Mouse (Mus musculus) myocyte (in vitro differentiated cells): ENCODE results near the gene Dock1. TPM values are rescaled to one million over a fixed set of nuclear protein-coding genes. Genes with fewer than 3 reads are reported as not detected.

Experiments used
- H3K27me3 ChIP-seq: one replicate; pipeline ENCODE4 v1.6.1; 2011; ENCODE audit not compliant: control insufficient read depth, insufficient read depth, insufficient read length
- H3K36me3 ChIP-seq: one replicate; pipeline ENCODE4 v1.6.1; 2011; ENCODE audit not compliant: control insufficient read depth, insufficient read depth
- H3K4me2 ChIP-seq: one replicate; pipeline ENCODE4 v1.6.1; 2011; ENCODE audit warnings: low read depth, control low read depth
- H3K4me3 ChIP-seq: one replicate; pipeline ENCODE4 v1.5.1; 2011; ENCODE audit warnings: mild to moderate bottlenecking, control low read depth, moderate library complexity
- H3K79me2 ChIP-seq: one replicate; pipeline ENCODE4 v1.6.1; 2011; ENCODE audit not compliant: control insufficient read depth, insufficient read depth
- H3ac ChIP-seq: one replicate; pipeline ENCODE4 v1.6.1; 2011; ENCODE audit not compliant: control insufficient read depth, insufficient read length
- CEBPB ChIP-seq: IDR thresholded peaks from 2 replicates; pipeline ENCODE4 v1.6.1; 2011; ENCODE audit warnings: mild to moderate bottlenecking, moderate library complexity; ENCODE audit not compliant: poor library complexity, insufficient read depth, severe bottlenecking
- E2F4 ChIP-seq: IDR thresholded peaks from one replicate; pipeline ENCODE4 v1.6.1; 2011; ENCODE audit warnings: mild to moderate bottlenecking, control low read depth, moderate library complexity; ENCODE audit not compliant: insufficient read depth
- MAX ChIP-seq: IDR thresholded peaks from one replicate; pipeline ENCODE4 v1.6.1; 2011; ENCODE audit warnings: low read depth, mild to moderate bottlenecking, control low read depth
- MYOD1 ChIP-seq, 3 experiments: IDR thresholded peaks; one replicate each; pipeline ENCODE4 v1.6.1; 2011; ENCODE audit warnings: control low read depth in 2 of 3, low read depth in 2 of 3, mild to moderate bottlenecking in 2 of 3, moderate library complexity in 1 of 3; ENCODE audit not compliant: insufficient read length in 2 of 3, control insufficient read depth in 1 of 3
- MYOG ChIP-seq, 3 experiments: IDR thresholded peaks; one replicate each; pipeline ENCODE4 v1.6.1; 2011; ENCODE audit warnings: control low read depth in 2 of 3, low read depth in 2 of 3, mild to moderate bottlenecking in 2 of 3; ENCODE audit not compliant: insufficient read length in 2 of 3, control insufficient read depth in 1 of 3, insufficient read depth in 1 of 3
- POLR2A ChIP-seq: IDR thresholded peaks from one replicate; pipeline ENCODE4 v1.6.1; 2011; ENCODE audit warnings: low read depth, mild to moderate bottlenecking, control low read depth, moderate library complexity; ENCODE audit not compliant: insufficient read length
- POLR2AphosphoS2 ChIP-seq: IDR thresholded peaks from one replicate; pipeline ENCODE4 v1.6.1; 2011; ENCODE audit warnings: low read depth, control low read depth; ENCODE audit not compliant: insufficient read length
- REST ChIP-seq: IDR thresholded peaks from one replicate; pipeline ENCODE4 v1.6.1; 2011; ENCODE audit warnings: mild to moderate bottlenecking, control low read depth, moderate library complexity; ENCODE audit not compliant: insufficient read depth, insufficient read length
- SRF ChIP-seq: IDR thresholded peaks from one replicate; pipeline ENCODE4 v1.6.1; 2011; ENCODE audit warnings: low read depth; ENCODE audit not compliant: control insufficient read depth, insufficient read length
- TCF12 ChIP-seq: IDR thresholded peaks from one replicate; pipeline ENCODE4 v1.6.1; 2011; ENCODE audit warnings: mild to moderate bottlenecking, control low read depth; ENCODE audit not compliant: poor library complexity, insufficient read depth, severe bottlenecking
- TCF3 ChIP-seq: IDR thresholded peaks from one replicate; pipeline ENCODE4 v1.6.1; 2011; ENCODE audit warnings: low read depth, control low read depth; ENCODE audit not compliant: insufficient read length
- USF1 ChIP-seq: IDR thresholded peaks from one replicate; pipeline ENCODE4 v1.6.1; 2011; ENCODE audit warnings: low read depth, mild to moderate bottlenecking, control low read depth, moderate library complexity
- polyA plus RNA-seq: library from polyadenylated mRNA; unstranded; fragments of >200 nt; fragmentation: generic; extraction: Trizol; gene quantifications from one replicate; pipeline ENCODE4 v1.2.1, GENCODE M21; 2012; ENCODE audit warnings: missing spikeins

Gene Dock1
- polyA plus RNA-seq, 1 experiment: 6.2 TPM

DNA sequence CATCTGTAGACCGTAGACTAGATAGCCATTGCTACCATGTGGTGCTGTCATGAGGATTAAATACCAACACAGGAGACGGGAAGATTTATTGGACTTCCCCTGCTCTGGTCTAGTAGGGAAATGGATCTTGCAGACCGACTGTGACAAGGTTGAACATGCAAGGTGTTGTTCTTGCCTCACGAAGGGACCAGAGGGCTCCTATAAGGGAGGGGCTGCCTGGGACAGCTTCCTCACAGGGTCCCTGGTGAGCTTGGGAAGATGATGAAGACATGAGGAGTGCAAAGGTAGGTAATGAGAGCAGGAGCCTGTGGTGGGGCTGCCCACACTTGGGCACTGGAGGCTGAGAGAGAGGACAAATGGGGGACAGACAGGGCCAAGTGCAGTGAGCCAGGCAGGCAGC, 25.0 kb downstream of the Dock1 start:
- H3K36me3 ChIP-seq: no peaks in the 10 kb centered on the region
- no peak overlapping the region for H3K4me3 ChIP-seq
- no peak for TF ChIP-seq CEBPB
- TF ChIP-seq USF1: no peak
- no peak for TF ChIP-seq E2F4
- TF ChIP-seq MAX: no peak
- no peak for TF ChIP-seq TCF12
- TF ChIP-seq POLR2A: no peak
- no peak for TF ChIP-seq REST
- TF ChIP-seq SRF: no peak
- no peak for TF ChIP-seq MYOD1 (IDR thresholded peaks at IDR 0.05; ENCODE audit: control insufficient read depth in 1 of 3, insufficient read length in 2 of 3, low read depth in 2 of 3)
- no peak for TF ChIP-seq TCF3
- TF ChIP-seq MYOG (IDR thresholded peaks at IDR 0.05; ENCODE audit: control insufficient read depth in 1 of 3, insufficient read depth in 1 of 3, insufficient read length in 2 of 3, low read depth in 2 of 3): no peak
- H3K79me2 ChIP-seq: peaks cover 48% of the 10 kb centered on the region
- no peak overlapping the region for H3K4me2 ChIP-seq
- H3ac ChIP-seq: no peak overlapping the region
- H3K27me3 ChIP-seq: no peaks in the 10 kb centered on the region

DNA sequence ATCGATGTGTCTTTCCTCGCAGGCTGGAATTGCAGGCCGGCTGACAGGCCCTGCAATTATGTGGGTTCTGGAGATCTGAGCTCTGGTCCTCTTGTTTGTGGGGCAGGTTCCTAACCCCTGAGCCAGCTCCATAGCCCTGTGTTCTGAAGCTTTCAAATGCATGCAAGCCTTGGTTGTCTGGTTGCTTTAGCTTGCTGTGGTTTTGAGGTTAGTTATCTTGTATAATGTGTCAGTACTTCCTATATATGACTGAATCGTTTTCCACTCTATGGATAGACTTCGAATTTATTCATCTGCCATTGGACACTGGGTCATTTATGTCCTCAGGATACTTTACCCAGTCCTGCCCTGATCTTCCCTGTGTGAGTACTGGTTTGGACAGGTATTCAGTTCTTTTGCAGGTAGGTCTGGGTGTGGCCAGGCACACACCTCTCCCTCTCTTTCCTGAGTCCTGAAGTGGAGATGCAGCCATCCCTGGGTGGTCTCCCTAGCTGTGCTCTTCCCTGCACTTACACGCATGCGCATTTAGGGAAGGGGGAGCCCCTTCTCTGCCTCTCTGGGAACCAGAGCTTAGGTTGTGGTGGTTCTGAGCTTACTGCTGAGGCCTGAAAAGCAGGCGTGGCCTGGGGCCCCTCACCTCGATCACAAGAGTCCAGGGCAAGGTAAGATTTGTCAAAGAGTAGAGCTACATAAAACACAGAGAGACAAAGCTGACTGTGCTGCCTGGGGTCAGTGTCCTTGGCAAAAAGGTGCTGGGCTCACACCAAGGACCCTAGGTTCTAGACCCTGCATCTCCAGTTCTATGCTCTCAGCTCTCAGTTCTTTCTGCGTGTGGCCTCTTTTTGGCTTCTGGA, 25.9 kb downstream of the Dock1 start:
- no peak overlapping the region for H3ac ChIP-seq
- no peaks in the 10 kb centered on the region for H3K27me3 ChIP-seq
- H3K4me2 ChIP-seq: no peak overlapping the region
- no peaks in the 10 kb centered on the region for H3K36me3 ChIP-seq
- no peak overlapping the region for H3K4me3 ChIP-seq
- peaks cover 40% of the 10 kb centered on the region for H3K79me2 ChIP-seq
- TF ChIP-seq MYOD1 (IDR thresholded peaks at IDR 0.05; ENCODE audit: control insufficient read depth in 1 of 3, insufficient read length in 2 of 3, low read depth in 2 of 3): no peak
- no peak for TF ChIP-seq POLR2AphosphoS2
- TF ChIP-seq POLR2A: no peak
- TF ChIP-seq SRF: no peak
- no peak for TF ChIP-seq REST
- TF ChIP-seq CEBPB: no peak
- no peak for TF ChIP-seq MYOG (IDR thresholded peaks at IDR 0.05; ENCODE audit: control insufficient read depth in 1 of 3, insufficient read depth in 1 of 3, insufficient read length in 2 of 3, low read depth in 2 of 3)
- no peak for TF ChIP-seq E2F4
- no peak for TF ChIP-seq TCF3
- TF ChIP-seq USF1: no peak
- no peak for TF ChIP-seq TCF12
- TF ChIP-seq MAX: no peak

DNA sequence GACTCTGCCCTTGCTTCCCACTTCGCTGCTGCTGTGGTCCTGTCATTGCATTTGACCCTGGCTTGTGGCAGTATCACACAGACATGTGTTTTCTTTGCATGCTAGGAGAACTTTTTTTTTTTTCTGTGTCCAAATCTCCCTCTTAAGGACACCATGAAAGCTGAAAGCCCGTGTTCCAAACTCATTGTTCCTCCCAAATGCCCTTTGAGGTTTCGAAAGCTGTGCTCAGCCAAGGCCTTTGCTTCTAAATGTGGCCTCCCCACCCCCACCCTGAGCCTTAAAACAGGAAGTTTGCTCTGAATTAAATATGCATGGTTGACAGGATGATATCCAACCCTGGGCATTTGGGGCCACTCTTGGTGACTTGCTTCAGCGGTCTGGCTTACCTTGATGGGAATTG, 27.0 kb downstream of the Dock1 start:
- TF ChIP-seq TCF12 (no peak), TCF3 (no peak), POLR2A (no peak), USF1 (no peak), REST (no peak), SRF (no peak), E2F4 (no peak), CEBPB (no peak)
- Histone ChIP-seq H3K4me2 (no peak overlapping the region), H3K4me3 (no peak overlapping the region), H3K27me3 (no peaks in the 10 kb centered on the region), H3ac (no peak overlapping the region), H3K36me3 (no peaks in the 10 kb centered on the region), H3K79me2 (peaks cover 34% of the 10 kb centered on the region)

DNA sequence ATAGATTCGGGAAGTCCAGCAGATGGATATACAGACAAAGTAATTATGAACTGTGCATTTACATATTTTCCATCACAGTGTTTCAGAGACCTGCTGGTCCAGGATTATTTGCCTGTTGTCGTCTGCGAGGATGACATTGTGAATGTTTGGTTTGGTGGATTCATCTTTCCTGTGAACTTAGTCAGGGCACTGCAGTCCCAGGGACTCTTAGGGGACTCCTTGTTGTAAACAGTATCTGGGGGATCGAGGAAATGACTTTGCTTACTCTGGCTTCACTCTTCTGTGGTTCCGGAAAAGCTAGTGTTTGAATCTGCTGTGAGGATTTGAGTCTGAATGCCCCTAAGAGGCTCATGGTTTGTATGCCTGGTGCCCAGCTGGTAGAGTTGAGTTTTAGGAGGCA, 27.8 kb downstream of the Dock1 start:
- H3ac ChIP-seq: no peak overlapping the region
- no peaks in the 10 kb centered on the region for H3K36me3 ChIP-seq
- peaks cover 30% of the 10 kb centered on the region for H3K79me2 ChIP-seq
- no peak overlapping the region for H3K4me2 ChIP-seq
- TF ChIP-seq SRF: no peak
- no peak for TF ChIP-seq POLR2A
- TF ChIP-seq CEBPB: no peak
- TF ChIP-seq POLR2AphosphoS2: no peak
- TF ChIP-seq TCF3: no peak
- no peak for TF ChIP-seq MAX
- no peak for TF ChIP-seq TCF12
- TF ChIP-seq E2F4: no peak
- no peak for TF ChIP-seq USF1
- TF ChIP-seq REST: no peak
- no peak for TF ChIP-seq MYOG (IDR thresholded peaks at IDR 0.05; ENCODE audit: control insufficient read depth in 1 of 3, insufficient read depth in 1 of 3, insufficient read length in 2 of 3, low read depth in 2 of 3)
- no peak for TF ChIP-seq MYOD1 (IDR thresholded peaks at IDR 0.05; ENCODE audit: control insufficient read depth in 1 of 3, insufficient read length in 2 of 3, low read depth in 2 of 3)
- H3K4me3 ChIP-seq: no peak overlapping the region
- no peaks in the 10 kb centered on the region for H3K27me3 ChIP-seq

DNA sequence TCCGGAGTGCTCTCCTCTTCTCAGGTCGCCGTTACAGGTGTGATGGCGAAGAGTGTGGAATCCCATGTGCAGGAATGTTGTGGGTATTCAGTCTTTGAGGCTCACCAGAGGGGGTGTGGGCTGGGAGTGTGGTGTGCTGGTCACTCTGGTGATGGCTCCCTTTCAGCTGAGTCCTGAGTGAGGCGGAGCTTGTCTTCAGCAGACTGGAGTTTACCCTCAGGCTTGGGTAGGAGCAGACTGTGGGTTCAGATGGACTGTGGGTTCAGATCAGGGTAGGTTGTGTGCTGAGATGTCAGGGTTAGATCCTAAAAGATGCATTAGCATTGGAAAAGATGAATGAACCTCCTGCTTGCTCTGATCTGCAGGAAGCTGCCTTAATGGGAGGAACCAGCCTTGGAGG, 29.5 kb downstream of the Dock1 start:
- Histone ChIP-seq H3K4me3 (no peak overlapping the region), H3K27me3 (no peaks in the 10 kb centered on the region), H3ac (no peak overlapping the region), H3K79me2 (peaks cover 17% of the 10 kb centered on the region), H3K36me3 (no peaks in the 10 kb centered on the region), H3K4me2 (no peak overlapping the region)
- TF ChIP-seq MYOG (IDR thresholded peaks at IDR 0.05; ENCODE audit: control insufficient read depth in 1 of 3, insufficient read depth in 1 of 3, insufficient read length in 2 of 3, low read depth in 2 of 3) (no peak), USF1 (no peak), CEBPB (no peak), TCF12 (no peak), MYOD1 (IDR thresholded peaks at IDR 0.05; ENCODE audit: control insufficient read depth in 1 of 3, insufficient read length in 2 of 3, low read depth in 2 of 3) (no peak), POLR2AphosphoS2 (no peak), TCF3 (no peak), MAX (no peak), SRF (no peak), POLR2A (no peak), E2F4 (no peak)
